Mouse (Mus musculus) lung, postnatal 0 days (tissue): ENCODE measurements at regions not wholly inside any gene's neighbourhood (a gene's known extent, or its start where the extent isn't known, plus 50 kb on each side); places are given as distances from the start of the nearest gene placed in this dataset.

Source experiments
- ATAC-seq: fragments of 200-750 bp; cut with Nextera tagmentation; 2 replicates; pipeline ENCODE4 v1.8.0; 2017; ENCODE audit warnings: moderate library complexity
- DNase-seq: peaks from one replicate; pipeline ENCODE4 v3.0.0-alpha.2; 2016; ENCODE audit warnings: low spot score
- H3K27ac ChIP-seq: fragments of 300-500 bp; sonication (generic); 2 replicates; pipeline ENCODE4 v1.5.1; 2014; ENCODE audit warnings: antibody characterized with exemption, mild to moderate bottlenecking, low read length, mixed read lengths
- H3K27me3 ChIP-seq: fragments of 300-500 bp; sonication (generic); replicated peaks from 2 replicates; pipeline ENCODE4 v1.6.1; 2014; ENCODE audit warnings: low read length, mixed read lengths; ENCODE audit not compliant: insufficient read depth
- H3K36me3 ChIP-seq: fragments of 300-500 bp; sonication (generic); 2 replicates; pipeline ENCODE4 v1.6.1; 2014; ENCODE audit warnings: low read length, mixed read lengths; ENCODE audit not compliant: insufficient read depth
- H3K4me1 ChIP-seq: fragments of 300-500 bp; sonication (generic); 2 replicates; pipeline ENCODE4 v1.6.1; 2014; ENCODE audit warnings: antibody characterized with exemption, low read depth, low read length, mixed read lengths; ENCODE audit not compliant: insufficient read depth
- H3K4me2 ChIP-seq: fragments of 300-500 bp; sonication (generic); replicated peaks from 2 replicates; pipeline ENCODE4 v1.6.1; 2014; ENCODE audit warnings: low read depth, mild to moderate bottlenecking, low read length, moderate library complexity, mixed read lengths
- H3K4me3 ChIP-seq: fragments of 300-500 bp; sonication (generic); 2 replicates; pipeline ENCODE4 v1.5.1; 2014; ENCODE audit warnings: low read depth, low read length
- H3K9ac ChIP-seq: fragments of 300-500 bp; sonication (generic); replicated peaks from 2 replicates; pipeline ENCODE4 v1.6.1; 2014; ENCODE audit warnings: low read depth, mild to moderate bottlenecking
- H3K9me3 ChIP-seq: fragments of 300-500 bp; sonication (generic); 2 replicates; pipeline ENCODE4 v1.6.1; 2016; ENCODE audit warnings: low read length, mixed read lengths
- CTCF ChIP-seq: IDR thresholded peaks from 2 replicates; pipeline ENCODE4 v1.5.1; 2016; ENCODE audit warnings: antibody characterized with exemption, mild to moderate bottlenecking
- EP300 ChIP-seq: IDR thresholded peaks from 2 replicates; pipeline ENCODE4 v1.6.1; 2016; ENCODE audit warnings: antibody characterized with exemption, mild to moderate bottlenecking, control low read depth
- WGBS: fragments of 180-500 bp; shearing (Covaris S2); extraction: QIAGEN DNeasy Blood & Tissue Kit; methylation state at CpG from one replicate; pipeline ENCODE4 v1.1.7; 2014; 5-methylcytosine and 5-hydroxymethylcytosine counted together

- TF ChIP-seq EP300 (no peak), CTCF (no peak)
- no peak overlapping the region for H3K4me3 ChIP-seq
- H3K9ac ChIP-seq: no peak overlapping the region
- no peak overlapping the region for H3K27ac ChIP-seq
- no peaks in the 10 kb centered on the region for H3K4me1 ChIP-seq
- 76% methylated on average over 7 of the region's 7 CpGs for WGBS
- ATAC-seq: no peak
- H3K9me3 ChIP-seq: no peaks in the 10 kb centered on the region
- H3K27me3 ChIP-seq: no peaks in the 10 kb centered on the region
- H3K4me2 ChIP-seq: no peak overlapping the region
- no peak for DNase-seq
- no peaks in the 10 kb centered on the region for H3K36me3 ChIP-seq
Measured at GRCm38 (mm10) chr16:19203681-19204080, 110.2 kb downstream of the Olfr164 start.

- no peaks in the 10 kb centered on the region for H3K9me3 ChIP-seq
- no peak for TF ChIP-seq EP300
- no peak for TF ChIP-seq CTCF
- H3K27me3 ChIP-seq: no peaks in the 10 kb centered on the region
- H3K4me3 ChIP-seq: no peak overlapping the region
- 52% methylated on average over 2 of the region's 2 CpGs for WGBS
- ATAC-seq (no peak), DNase-seq (no peak)
- no peaks in the 10 kb centered on the region for H3K4me1 ChIP-seq
- no peaks in the 10 kb centered on the region for H3K36me3 ChIP-seq
- H3K4me2 ChIP-seq: no peak overlapping the region
- H3K27ac ChIP-seq: no peak overlapping the region
- H3K9ac ChIP-seq: no peak overlapping the region
Measured at GRCm38 (mm10) chr16:19200977-19201376, 112.9 kb downstream of the Olfr164 start.

- ATAC-seq (no peak), DNase-seq (no peak)
- H3K27me3 ChIP-seq: no peaks in the 10 kb centered on the region
- H3K9ac ChIP-seq: no peak overlapping the region
- WGBS: 69% methylated on average over 3 of the region's 3 CpGs
- no peaks in the 10 kb centered on the region for H3K9me3 ChIP-seq
- TF ChIP-seq CTCF (no peak), EP300 (no peak)
- no peaks in the 10 kb centered on the region for H3K36me3 ChIP-seq
- no peak overlapping the region for H3K27ac ChIP-seq
- H3K4me3 ChIP-seq: no peak overlapping the region
- H3K4me1 ChIP-seq: no peaks in the 10 kb centered on the region
- H3K4me2 ChIP-seq: no peak overlapping the region
Measured at GRCm38 (mm10) chr16:19199724-19200544, 113.9 kb downstream of the Olfr164 start.

GRCm38 (mm10) chr16:19198539-19199385 lies 115.1 kb downstream of the Olfr164 start:
- Histone ChIP-seq H3K9ac (no peak overlapping the region), H3K9me3 (no peaks in the 10 kb centered on the region), H3K27ac (no peak overlapping the region), H3K4me1 (no peaks in the 10 kb centered on the region), H3K36me3 (no peaks in the 10 kb centered on the region), H3K4me2 (no peak overlapping the region), H3K27me3 (no peaks in the 10 kb centered on the region), H3K4me3 (no peak overlapping the region)
- TF ChIP-seq EP300: no peak
- no peak for TF ChIP-seq CTCF
- DNase-seq (no peak), ATAC-seq (no peak)
- WGBS: 64% methylated on average over 6 of the region's 6 CpGs

- no peak for TF ChIP-seq CTCF
- no peak for TF ChIP-seq EP300
- no peaks in the 10 kb centered on the region for H3K9me3 ChIP-seq
Measured at GRCm38 (mm10) chr16:19197638-19198440, 116.0 kb downstream of the Olfr164 start.

More at GRCm38 (mm10) chr16:19197638-19198440, 116.0 kb downstream of the Olfr164 start:
- no peak overlapping the region for H3K4me3 ChIP-seq
- ATAC-seq (no peak), DNase-seq (no peak)
- H3K4me1 ChIP-seq: no peaks in the 10 kb centered on the region
- H3K4me2 ChIP-seq: no peak overlapping the region
- no peak overlapping the region for H3K27ac ChIP-seq
- no peaks in the 10 kb centered on the region for H3K36me3 ChIP-seq
- H3K27me3 ChIP-seq: no peaks in the 10 kb centered on the region
- no peak overlapping the region for H3K9ac ChIP-seq
